Mouse (Mus musculus): ENCODE measurements around the gene Higd1c. TPM values are rescaled to one million over a fixed set of nuclear protein-coding genes. Genes with fewer than 3 reads are reported as not detected.

The Higd1c gene
- total and polyA plus RNA-seq, 3 experiments, result 0.69 TPM; not detected in 2

Other genes starting within 250 kb of the Higd1c start
- 10 to 100 TPM; 51.9 to 88.4 TPM for gene Atf1, start 136.7 kb upstream of the Higd1c start, total RNA-seq (2021)
- 43.6 and 61.8 TPM in 2 replicates for gene Atf1, start 136.7 kb upstream of the Higd1c start, polyA plus RNA-seq (2012; rRNA removed)
- not detected for gene Tmprss12, start 83.7 kb upstream of the Higd1c start, total RNA-seq (2021)
- not detected in 2 replicates for gene Tmprss12, start 83.7 kb upstream of the Higd1c start, polyA plus RNA-seq (2012; rRNA removed)
- 100 to 1,000 TPM; 117 to 142 TPM for gene Mettl7a1, start 60.4 kb upstream of the Higd1c start, total RNA-seq (2021)
- 69.8 and 78.4 TPM in 2 replicates for gene Mettl7a1, start 60.4 kb upstream of the Higd1c start, polyA plus RNA-seq (2012; rRNA removed)
- under 1 TPM in 1 of 2 experiments, not detected in 1; 0.63 TPM for gene Mettl7a3, start 29.6 kb upstream of the Higd1c start, total RNA-seq (2021)
- 0.13 and 0.16 TPM in 2 replicates for gene Mettl7a3, start 29.6 kb upstream of the Higd1c start, polyA plus RNA-seq (2012; rRNA removed)
- gene Methig1, start 11.4 kb upstream of the Higd1c start, total RNA-seq (2021), result under 1 TPM; 0.45 to 0.52 TPM
- 0.16 TPM in 1 of 2 replicates, not detected in the other for gene Methig1, start 11.4 kb upstream of the Higd1c start, polyA plus RNA-seq (2012; rRNA removed)
- 1 to 10 TPM in 1 of 2 experiments, under 1 TPM in 1; 0.78 to 3.6 TPM for gene Mettl7a2, start 11.3 kb upstream of the Higd1c start, total RNA-seq (2021)
- gene Mettl7a2, start 11.3 kb upstream of the Higd1c start, polyA plus RNA-seq (2012; rRNA removed), result not detected in 2 replicates
- gene Gm5475, start 57.6 kb downstream of the Higd1c start, total RNA-seq (2021), result not detected
- 0.06 and 0.19 TPM in 2 replicates for gene Gm5475, start 57.6 kb downstream of the Higd1c start, polyA plus RNA-seq (2012; rRNA removed)
- 100 to 1,000 TPM; 116 to 132 TPM for gene Slc11a2, start 60.5 kb downstream of the Higd1c start, total RNA-seq (2021)
- gene Slc11a2, start 60.5 kb downstream of the Higd1c start, polyA plus RNA-seq (2012; rRNA removed), result 55.2 and 65.0 TPM in 2 replicates
- 100 to 1,000 TPM; 172 to 181 TPM for gene Letmd1, start 104.5 kb downstream of the Higd1c start, total RNA-seq (2021)
- gene Letmd1, start 104.5 kb downstream of the Higd1c start, polyA plus RNA-seq (2012; rRNA removed), result 118 and 132 TPM in 2 replicates
- 1 to 10 TPM; 5.6 to 5.8 TPM for gene Csrnp2, start 130.9 kb downstream of the Higd1c start, total RNA-seq (2021)
- 4.2 and 4.3 TPM in 2 replicates for gene Csrnp2, start 130.9 kb downstream of the Higd1c start, polyA plus RNA-seq (2012; rRNA removed)
- gene Tfcp2, start 187.5 kb downstream of the Higd1c start, total RNA-seq (2021), result 10 to 100 TPM; 14.2 to 25.1 TPM
- 24.5 and 24.8 TPM in 2 replicates for gene Tfcp2, start 187.5 kb downstream of the Higd1c start, polyA plus RNA-seq (2012; rRNA removed)
- gene Pou6f1, start 235.4 kb downstream of the Higd1c start, total RNA-seq (2021), result 10 to 100 TPM; 14.4 to 18.3 TPM
- gene Pou6f1, start 235.4 kb downstream of the Higd1c start, polyA plus RNA-seq (2012; rRNA removed), result 25.1 and 32.5 TPM in 2 replicates

Data from adrenal gland, adult 2 months (tissue).